Mouse (Mus musculus) heart, postnatal 4 days (tissue): ENCODE results near the gene Galnt14. TPM values are rescaled to one million over a fixed set of nuclear protein-coding genes. Genes with fewer than 3 reads are reported as not detected.

Experiments used
- DNase-seq: peaks from one replicate; pipeline ENCODE4 v3.0.0; 2021
- total RNA-seq, 2 experiments: library from RNA; stranded (reverse); gene quantifications; 2 replicates each; pipeline ENCODE4 v1.2.3; 2021

The Galnt14 gene
- total RNA-seq, 2 experiments from 2014 or later, result 0.14 TPM; not detected in 1

- no peak for DNase-seq
Measured at GRCm38 (mm10) chr17:73571961-73572360, 138.3 kb downstream of the Galnt14 start.

GRCm38 (mm10) chr17:73568204-73568603, 142.0 kb downstream of the Galnt14 start:
- no peak for DNase-seq

DNA sequence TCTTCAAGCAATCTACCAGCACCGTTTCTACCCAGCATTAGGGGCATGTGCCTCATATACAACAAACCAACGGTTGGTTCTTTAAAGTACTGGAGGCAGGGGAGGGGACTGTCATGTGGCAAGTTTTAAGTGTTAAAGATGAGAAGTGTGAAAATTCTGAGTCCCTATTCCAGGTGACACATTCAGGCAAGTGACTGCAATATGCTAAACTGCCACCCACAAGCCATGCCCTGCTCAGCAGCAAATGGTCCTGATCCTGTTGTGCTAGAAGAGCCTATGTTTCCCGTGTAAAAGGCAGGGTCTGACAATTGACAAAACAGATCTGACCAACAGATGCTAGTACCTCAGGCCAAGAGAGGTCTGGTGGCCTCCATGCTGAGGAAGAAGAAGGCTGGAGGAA, 149.1 kb downstream of the Galnt14 start:
- no peak for DNase-seq

GRCm38 (mm10) chr17:73560208-73560784, 150.0 kb downstream of the Galnt14 start:
- DNase-seq, result no peak

- no peak for DNase-seq
Measured at GRCm38 (mm10) chr17:73559498-73559897, 150.8 kb downstream of the Galnt14 start.

DNA sequence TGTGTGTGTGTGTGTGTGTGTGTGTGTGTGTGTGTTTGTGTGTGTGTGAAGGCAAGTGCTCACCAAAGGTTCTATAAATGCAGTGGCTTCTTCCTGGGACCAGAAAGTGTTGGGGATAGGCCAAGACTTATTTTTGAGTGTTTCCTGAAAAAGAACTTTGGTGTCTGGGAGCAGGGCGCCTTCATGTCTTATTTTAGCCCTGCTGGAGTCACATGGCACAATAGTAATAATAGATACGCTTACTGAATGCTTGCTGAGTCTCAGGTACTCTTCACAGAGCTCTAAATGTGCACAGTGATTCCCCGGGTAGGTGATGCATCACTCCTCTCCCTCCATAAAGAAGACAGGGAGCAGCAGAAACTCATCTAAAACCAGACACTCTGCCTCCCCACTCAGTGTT, 153.2 kb downstream of the Galnt14 start:
- no peak for DNase-seq

GRCm38 (mm10) chr17:73556436-73556835, 153.8 kb downstream of the Galnt14 start:
- no peak for DNase-seq

DNA sequence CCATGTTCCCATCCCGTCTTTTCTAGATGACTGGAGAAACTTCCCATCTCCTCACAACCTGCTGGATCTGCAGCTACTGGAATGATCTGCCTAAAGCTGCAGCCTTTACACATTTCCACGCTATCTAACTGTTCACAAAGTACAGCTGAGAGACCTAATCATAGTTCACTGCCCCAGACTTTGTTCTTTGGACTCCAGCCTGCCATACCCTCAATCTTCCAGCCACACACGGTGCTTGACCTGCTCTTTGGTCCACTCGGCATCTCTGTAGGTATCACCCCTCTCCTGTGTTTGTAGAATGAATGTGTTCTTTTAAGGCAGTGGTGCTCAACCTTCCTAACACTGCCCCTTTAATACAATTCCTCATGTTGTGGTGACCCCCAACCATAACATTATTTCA, 155.6 kb downstream of the Galnt14 start:
- no peak for DNase-seq

- no peak for DNase-seq
Measured at GRCm38 (mm10) chr17:73548783-73549566, 161.3 kb downstream of the Galnt14 start.

GRCm38 (mm10) chr17:73548119-73548518, 162.1 kb downstream of the Galnt14 start:
- DNase-seq, result no peak

DNA sequence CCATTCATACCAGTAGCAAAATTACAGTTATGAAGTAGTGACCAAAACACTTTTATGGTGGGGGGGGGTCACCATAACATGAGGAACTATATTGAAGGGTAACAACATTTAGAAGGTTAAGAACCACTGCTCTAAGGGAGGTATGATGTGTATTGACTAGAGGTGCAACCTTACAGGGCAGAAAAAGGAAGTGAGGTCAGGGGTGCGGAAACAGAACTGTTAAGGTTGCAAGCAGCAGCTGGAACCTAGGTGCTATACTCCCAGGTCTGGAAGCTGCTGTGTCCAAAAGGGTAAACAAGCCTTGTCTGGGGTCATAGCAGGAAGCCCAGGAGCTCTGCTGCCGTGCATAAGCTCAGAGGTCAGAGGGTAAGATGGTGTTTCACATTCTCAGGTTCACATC, 162.8 kb downstream of the Galnt14 start:
- no peak for DNase-seq

GRCm38 (mm10) chr17:73541911-73542310, 168.3 kb downstream of the Galnt14 start:
- DNase-seq, result no peak

DNA sequence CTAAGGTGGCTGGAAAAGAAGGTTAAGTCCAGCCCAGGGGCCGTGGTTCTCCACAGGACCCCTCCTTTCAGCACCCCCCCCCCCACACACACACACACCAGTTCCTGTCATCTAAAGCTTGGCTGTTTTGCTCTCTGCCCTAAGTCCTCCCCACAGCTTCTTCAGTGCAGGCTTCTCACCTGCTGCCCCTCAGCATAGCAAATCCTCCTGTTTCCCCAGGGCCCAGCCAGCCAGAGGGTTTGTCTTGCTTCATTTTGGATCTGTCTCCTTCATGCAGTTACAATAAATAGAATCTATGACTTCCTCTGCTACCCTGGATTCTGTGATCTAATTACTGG, 169.1 kb downstream of the Galnt14 start:
- no peak for DNase-seq

- DNase-seq, result no peak
Measured at GRCm38 (mm10) chr17:73540409-73541232, 169.6 kb downstream of the Galnt14 start.

- DNase-seq, result no peak
Measured at GRCm38 (mm10) chr17:73531896-73532295, 178.4 kb downstream of the Galnt14 start.

DNA sequence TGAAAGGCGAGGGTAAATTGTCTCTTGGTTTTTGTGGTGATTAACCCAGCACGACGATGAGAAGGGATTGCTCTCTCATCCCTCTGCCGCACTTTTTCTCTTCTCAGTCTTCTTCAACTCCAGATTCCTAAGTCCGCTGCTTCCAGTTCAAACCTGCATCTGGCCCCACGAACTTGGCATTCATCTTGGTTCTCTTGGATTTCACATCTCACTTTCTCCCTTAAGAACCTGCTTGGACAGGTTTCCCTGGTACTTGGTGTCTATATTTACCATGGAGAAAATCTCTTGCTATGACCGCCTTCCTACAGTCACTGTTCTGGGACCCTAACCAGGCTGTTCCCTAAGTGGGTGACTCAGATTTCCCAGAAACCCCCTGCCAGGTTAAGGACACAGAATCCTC, 188.1 kb downstream of the Galnt14 start:
- DNase-seq, result no peak

DNA sequence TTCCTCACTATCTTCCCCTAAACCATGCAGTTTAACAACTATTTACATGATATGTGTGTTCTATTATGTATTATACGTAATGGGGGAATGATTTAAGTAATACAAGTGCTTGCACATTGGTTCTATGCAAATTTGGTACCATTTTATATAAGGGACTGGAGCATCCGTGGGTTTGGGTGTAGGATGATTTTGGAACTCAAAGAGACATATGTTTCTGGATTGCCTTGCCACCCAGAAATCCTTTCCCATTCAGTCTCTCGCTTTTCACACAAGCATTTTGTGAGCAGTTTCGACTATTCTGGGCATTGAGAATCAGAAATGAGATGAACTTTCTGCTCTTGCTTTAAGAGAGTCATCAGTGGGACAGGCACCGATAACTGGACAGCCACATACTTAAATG, 190.9 kb downstream of the Galnt14 start:
- DNase-seq, result no peak

GRCm38 (mm10) chr17:73518359-73518758, 191.9 kb downstream of the Galnt14 start:
- DNase-seq, result no peak

DNA sequence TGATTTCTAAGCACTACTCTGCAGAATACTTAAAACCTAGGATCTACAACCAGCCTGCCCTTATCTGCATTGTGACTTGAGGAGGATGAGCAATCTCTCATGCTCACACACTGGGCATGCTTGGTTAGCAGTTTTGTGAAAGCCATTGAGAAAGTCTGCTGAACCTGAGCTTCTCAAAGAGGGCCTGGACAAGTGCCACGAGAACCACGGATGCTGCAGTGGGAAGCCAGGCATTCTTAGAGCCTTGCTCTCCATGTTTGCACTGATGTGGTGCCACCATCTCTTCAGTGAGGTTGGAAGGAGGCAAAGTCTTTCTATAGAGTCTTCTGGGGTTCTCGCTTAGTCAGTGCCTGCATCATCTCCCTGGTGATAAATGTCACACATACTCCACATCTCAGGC, 194.7 kb downstream of the Galnt14 start:
- no peak for DNase-seq

GRCm38 (mm10) chr17:73514862-73515261, 195.4 kb downstream of the Galnt14 start:
- DNase-seq, result no peak

DNA sequence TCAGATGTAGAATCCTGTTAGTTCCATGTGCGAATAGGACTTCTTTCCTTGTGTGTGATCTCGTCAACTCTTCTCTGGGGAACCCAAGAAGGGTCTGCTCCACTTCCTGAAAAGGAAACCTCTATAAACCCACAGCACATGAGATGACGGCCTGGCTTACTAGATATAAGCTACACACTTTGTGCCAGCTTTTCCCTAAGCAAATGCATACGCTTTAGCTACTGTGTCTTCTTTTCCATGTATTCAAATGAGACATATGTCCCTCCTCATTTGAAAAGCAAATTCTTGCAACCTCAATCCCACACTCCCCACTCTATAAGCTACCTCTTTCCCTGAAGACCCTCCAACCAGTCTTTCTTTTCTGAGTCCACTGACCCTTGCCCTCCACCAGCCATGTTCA, 196.0 kb downstream of the Galnt14 start:
- no peak for DNase-seq

DNA sequence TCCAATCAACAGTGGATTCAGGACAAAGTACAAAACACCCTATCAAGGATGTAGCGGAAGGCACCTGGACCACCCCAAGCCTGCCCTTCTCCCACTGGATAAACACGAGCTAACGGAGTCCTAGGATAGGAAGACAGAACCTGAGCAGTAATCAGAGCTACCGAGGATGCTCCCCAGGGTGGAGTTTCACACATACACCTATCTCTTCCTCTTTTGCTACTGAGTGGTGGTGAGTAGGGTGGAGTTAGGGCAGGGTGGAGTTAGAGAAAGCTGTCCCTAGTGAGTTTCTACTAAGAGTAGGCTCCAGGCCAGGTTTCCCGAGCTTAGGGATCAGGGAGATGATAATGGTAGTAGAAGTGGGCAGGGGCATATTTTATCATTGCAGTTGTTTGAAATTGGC, 197.4 kb downstream of the Galnt14 start:
- no peak for DNase-seq

GRCm38 (mm10) chr17:73507804-73508535, 202.3 kb downstream of the Galnt14 start:
- DNase-seq, result no peak
